Mouse (Mus musculus) CD8-positive naive resting alpha-beta T cell, adult 2 months (primary cell): ENCODE measurements at regions not wholly inside any gene's neighbourhood (a gene's known extent, or its start where the extent isn't known, plus 50 kb on each side); places are given as distances from the start of the nearest gene placed in this dataset.

Experiments
- DNase-seq, 2 experiments: peaks; one replicate each; pipeline ENCODE4 v3.0.0; 2022; ENCODE audit warnings: low read depth in 2 of 2, low spot score in 2 of 2

DNA sequence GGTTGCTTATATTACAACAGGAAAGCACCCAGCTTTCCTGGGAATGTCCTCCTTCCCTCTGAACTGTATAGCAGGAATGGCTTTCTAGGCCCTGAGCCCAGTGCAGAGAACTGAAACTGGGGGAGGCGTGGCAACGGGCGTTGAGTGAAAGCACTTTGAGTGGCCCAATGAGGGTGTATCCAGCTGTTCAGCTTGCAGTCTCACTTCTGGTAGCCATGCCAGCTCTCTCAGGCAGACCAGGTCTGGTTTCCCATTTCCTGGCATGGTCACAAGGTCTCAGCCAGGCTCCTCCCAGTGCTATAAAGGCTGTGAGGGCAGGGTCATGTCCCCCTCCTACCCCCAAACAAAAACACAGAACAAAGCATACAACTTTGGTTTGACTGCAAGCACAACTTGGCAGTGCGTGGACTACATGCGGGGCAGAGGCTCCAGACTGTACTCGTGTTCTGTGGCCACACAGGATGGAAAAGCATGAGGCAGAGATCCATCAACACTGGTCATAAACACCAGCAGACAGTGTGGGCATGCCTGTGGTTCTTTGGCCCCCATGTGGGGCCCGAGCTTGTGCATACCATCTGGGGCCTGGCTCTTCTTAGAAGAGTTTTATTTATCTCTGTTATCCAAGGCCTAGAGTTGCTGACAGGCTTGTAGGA lies 69.1 kb upstream of the Thpo start:
- no peak for DNase-seq

DNA sequence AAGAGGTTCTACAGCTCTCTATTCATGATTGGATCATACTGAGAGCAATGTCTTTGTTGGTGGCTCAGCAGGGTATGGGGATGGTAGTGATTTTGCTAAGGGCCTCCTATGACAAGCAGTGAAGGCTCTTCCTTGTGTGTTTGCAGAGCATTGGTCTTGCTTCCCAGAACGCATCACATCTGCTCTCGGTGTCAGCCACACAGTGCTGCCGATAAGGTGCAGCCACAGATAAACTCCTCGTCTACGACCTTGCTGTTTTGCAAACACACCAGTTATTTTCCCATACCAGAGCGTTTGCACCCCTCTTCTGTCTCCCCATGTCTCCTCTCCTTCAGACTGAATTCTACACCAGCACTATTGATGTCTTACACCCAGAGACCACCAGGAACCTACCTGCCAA lies 68.4 kb upstream of the Thpo start:
- no peak for DNase-seq

- DNase-seq: no peak
These were observed 65.7 kb upstream of the Thpo start for GRCm38 (mm10) chr16:20800038-20800437.

DNA sequence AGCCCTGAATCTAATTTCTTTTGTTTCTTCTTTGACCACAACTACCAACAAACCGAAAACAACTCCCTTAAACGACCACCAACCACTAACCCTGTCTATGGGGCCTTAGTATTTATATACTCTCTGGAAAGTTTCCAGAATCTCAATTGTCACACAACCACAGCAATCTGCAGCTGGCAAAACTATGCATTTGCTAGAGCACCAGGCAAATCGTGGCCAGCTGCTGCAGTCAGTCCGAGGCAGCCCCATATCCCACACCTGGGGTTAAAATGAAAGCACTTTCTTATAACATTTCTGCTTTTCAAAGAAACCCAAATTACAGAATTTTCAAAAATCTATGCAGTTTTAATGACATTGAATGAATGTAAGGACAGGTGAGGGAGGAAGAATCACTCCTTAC lies 63.8 kb upstream of the Thpo start:
- no peak for DNase-seq

- no peak for DNase-seq
These were observed 60.4 kb upstream of the Thpo start for GRCm38 (mm10) chr16:20794721-20795120.
